Comparison of ENCODE assay signal across 11 mouse cellular contexts in the genomic region with DNA sequence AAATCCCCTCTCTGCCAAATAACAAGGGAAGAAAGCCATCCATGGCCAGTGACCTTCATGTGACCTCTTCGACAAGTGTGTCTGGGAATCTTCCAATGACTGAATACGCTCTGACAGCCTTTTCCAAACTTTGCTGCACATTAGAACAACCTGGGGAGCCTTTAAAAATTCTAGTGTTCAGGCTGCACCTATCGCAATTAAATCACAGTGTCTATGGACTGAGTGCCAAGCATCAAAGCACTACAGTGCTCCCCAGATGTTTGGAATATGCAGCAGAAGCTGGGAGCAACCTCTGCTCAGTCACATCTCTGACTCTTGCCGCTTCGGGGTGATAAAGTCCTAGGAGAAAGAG.
DNase-seq lines count a peak whose midpoint lies in the region; ATAC-seq and TF ChIP-seq lines count a peak whose summit lies in the region.
"Had no signal": no experiment of that assay in that cellular context is flagged by ENCODE, and none has a peak within 500 bp of the region (broad histone marks: within the 10 kb centered on the region; RNA-seq: fewer than 3 reads in every experiment).

No protein-coding gene starts in this region.

- H3K9me3 ChIP-seq in kidney, embryonic 15.5 days (replicated peaks) = no peaks in the 10 kb centered on the region
- H3K9me3 ChIP-seq in limb, embryonic 14.5 days (ENCODE audit: control insufficient read depth, low read length) = no peaks in the 10 kb centered on the region

- no peaks in the 10 kb centered on the region for H3K27me3 ChIP-seq in kidney, embryonic 15.5 days
- H3K27me3 ChIP-seq in limb, embryonic 14.5 days (ENCODE audit: control insufficient read depth, insufficient read depth, low read length) = no peaks in the 10 kb centered on the region

- no peaks in the 10 kb centered on the region for H3K36me3 ChIP-seq in kidney, embryonic 15.5 days
- no peaks in the 10 kb centered on the region for H3K36me3 ChIP-seq in limb, embryonic 14.5 days (ENCODE audit: control insufficient read depth, insufficient read depth, low read length)

- WGBS in kidney, embryonic 15.5 days = 50% methylated on average over 5 of the region's 5 CpGs
- 27% methylated on average over 5 of the region's 5 CpGs for WGBS in limb, embryonic 14.5 days

- peak overlapping the region; percentile 13; the same call in 1 of the 2 replicates for H3K27ac ChIP-seq in kidney, embryonic 15.5 days
- no peak overlapping the region for H3K27ac ChIP-seq in limb, embryonic 14.5 days (replicated peaks; ENCODE audit: low read depth, low read length)
- H3K27ac ChIP-seq: left cerebral cortex, adult 2 months had no signal

- H3K4me1 ChIP-seq in kidney, embryonic 15.5 days = peaks cover 10% of the 10 kb centered on the region
- peaks cover 9% of the 10 kb centered on the region for H3K4me1 ChIP-seq in limb, embryonic 14.5 days (ENCODE audit: control insufficient read depth, insufficient read depth, low read length)

- DNase-seq in gastrocnemius, postnatal 25 days = peak; percentile 7
- DNase-seq in gastrocnemius, postnatal 4 days (ENCODE audit: low spot score in 2 of 2) = no peak
- no peak for DNase-seq in kidney, postnatal 25 days
- peak; percentile 64 for DNase-seq in embryo, embryonic 10.5 days (ENCODE audit: low spot score)
- peak; percentile 78 for DNase-seq in limb, embryonic 14.5 days (ENCODE audit: low spot score)
- DNase-seq in right cerebral cortex, postnatal 36 days (ENCODE audit: low spot score in 2 of 2) = no peak
- DNase-seq in lung, postnatal 4 days = no peak
- DNase-seq: B cell, adult 2 months had no signal

- H3K4me2 ChIP-seq in kidney, embryonic 15.5 days = no peak overlapping the region
- H3K4me2 ChIP-seq in limb, embryonic 14.5 days (replicated peaks; ENCODE audit: low read depth, low read length, severe bottlenecking) = 0 out of 2 replicates have a peak overlapping the region, but pooled peaks have one; percentile 11

- H3K9ac ChIP-seq in kidney, embryonic 15.5 days = no peak overlapping the region
- H3K9ac ChIP-seq in limb, embryonic 14.5 days (ENCODE audit: low read depth, low read length, severe bottlenecking) = no peak overlapping the region

- TF ChIP-seq POLR2A in limb, embryonic 14.5 days (IDR thresholded peaks at IDR 0.05; ENCODE audit: borderline replicate concordance, extremely low read depth, insufficient read depth, insufficient read length) = no peak

- ATAC-seq in kidney, embryonic 15.5 days (replicated peaks; ENCODE audit: low FRiP score) = no peak
- peak; percentile 65 for ATAC-seq in limb, embryonic 14.5 days (ENCODE audit: low FRiP score, low read depth)
- ATAC-seq: inflammation-experienced regulatory T-cells, adult 6 months had no signal

- no peak overlapping the region for H3K4me3 ChIP-seq in kidney, embryonic 15.5 days (replicated peaks)
- H3K4me3 ChIP-seq in limb, embryonic 14.5 days (replicated peaks; ENCODE audit: low read length) = no peak overlapping the region
- H3K4me3 ChIP-seq: left cerebral cortex, adult 2 months had no signal

Comparison
In these comparisons a context has a peak if more than half of its experiments do, and no peak if none do; other contexts are left out.
1. DNase-seq: peak in gastrocnemius, postnatal 25 days (single experiment), embryo, embryonic 10.5 days (single experiment) and limb, embryonic 14.5 days (single experiment); none in gastrocnemius, postnatal 4 days (0 of 2), kidney, postnatal 25 days (0 of 2), right cerebral cortex, postnatal 36 days (0 of 2) and lung, postnatal 4 days (0 of 2).